Mouse (Mus musculus): ENCODE data around the gene Tpst1.

DNA sequence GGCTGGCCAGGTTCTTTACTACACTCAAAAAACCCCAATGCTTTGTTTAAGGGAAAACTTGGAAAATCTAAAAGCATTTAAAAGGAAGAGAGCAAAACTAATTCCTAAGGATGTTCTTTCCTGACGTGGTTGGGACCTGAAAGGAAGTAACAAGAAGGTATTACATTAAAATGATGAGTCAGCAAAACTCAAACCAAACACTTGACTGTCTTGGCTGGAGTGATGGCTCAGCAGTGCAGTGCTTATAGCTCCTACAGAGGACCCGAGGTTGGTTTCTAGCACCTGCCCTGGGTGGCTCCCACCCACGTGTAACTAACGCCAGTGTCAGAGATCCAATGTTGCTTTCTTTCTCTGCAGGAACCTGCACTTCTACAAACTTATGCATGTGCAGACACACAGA is 31.9 kb upstream of the Tpst1 start:
- TF ChIP-seq CTCF (IDR thresholded peaks at IDR 0.05; ENCODE audit: control insufficient read depth, insufficient read depth, insufficient read length) = no peak
- TF ChIP-seq MAX (IDR thresholded peaks at IDR 0.05) = no peak
- TF ChIP-seq USF1 (IDR thresholded peaks at IDR 0.05; ENCODE audit: low read depth) = no peak
- no peak for TF ChIP-seq FOSL1 (IDR thresholded peaks at IDR 0.05; ENCODE audit: insufficient read depth, low read length, poor library complexity, severe bottlenecking)
- no peak for TF ChIP-seq MYOD1 (IDR thresholded peaks at IDR 0.05; ENCODE audit: control insufficient read depth, insufficient read length, low read depth)
